Mouse (Mus musculus): Measurements from ENCODE around the gene Mdm1.
"Not testable (repeated sequence)": the region's sequence is repeated elsewhere in the genome, so short reads cannot be mapped to it uniquely, and the experiment has no call there.

DNA sequence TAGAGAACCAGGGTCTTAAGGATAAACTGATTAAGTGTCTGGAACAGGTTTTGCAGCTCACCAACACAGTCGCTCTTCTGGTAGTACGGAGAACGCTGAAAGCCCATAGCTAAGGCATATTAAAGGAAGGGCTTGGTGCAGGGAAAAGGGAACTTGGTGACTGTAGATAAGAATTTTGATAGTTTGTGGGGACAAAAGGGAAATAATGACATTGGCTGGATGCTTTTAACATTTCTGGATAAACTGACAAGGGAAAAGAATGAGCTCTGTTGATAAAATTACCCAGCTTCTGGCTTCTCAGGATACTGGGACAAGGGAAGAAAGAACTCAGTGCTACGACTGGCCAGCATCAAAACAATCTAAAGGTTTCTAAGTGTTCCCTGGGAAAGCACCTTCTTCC lies 33.9 kb downstream of the Mdm1 start:
- TF ChIP-seq POLR2A (IDR thresholded peaks at IDR 0.05; ENCODE audit: borderline replicate concordance, insufficient read depth, low read length); CTCF (IDR thresholded peaks at IDR 0.05; ENCODE audit: borderline replicate concordance, insufficient read depth, low read depth, low read length): not testable (repeated sequence)

All from cerebellum, adult 2 months (tissue).